Mouse (Mus musculus) midbrain, embryonic 11.5 days (tissue): ENCODE data around the gene Apob. TPM values are rescaled to one million over a fixed set of nuclear protein-coding genes. Genes with fewer than 3 reads are reported as not detected.

Experiments
- ATAC-seq: fragments of 200-750 bp; cut with Nextera tagmentation; 2 replicates; pipeline ENCODE4 v1.8.0; 2017; ENCODE audit warnings: moderate TSS enrichment, moderate library complexity; ENCODE audit not compliant: low FRiP score
- DNase-seq: peaks from one replicate; pipeline ENCODE4 v3.0.0; 2015; ENCODE audit warnings: low spot score; ENCODE audit errors: missing footprints
- H3K27ac ChIP-seq: fragments of 300-500 bp; sonication (generic); 2 replicates; pipeline ENCODE4 v1.5.1; 2014; ENCODE audit warnings: low read depth, low read length
- H3K27me3 ChIP-seq: fragments of 300-500 bp; sonication (generic); 2 replicates; pipeline ENCODE4 v1.6.1; 2014; ENCODE audit warnings: mild to moderate bottlenecking, low read length, moderate library complexity, mixed read lengths; ENCODE audit not compliant: control insufficient read depth, insufficient read depth
- H3K36me3 ChIP-seq: fragments of 300-500 bp; sonication (generic); 2 replicates; pipeline ENCODE4 v1.6.1; 2014; ENCODE audit warnings: mild to moderate bottlenecking, low read length, moderate library complexity, mixed read lengths; ENCODE audit not compliant: control insufficient read depth, insufficient read depth
- H3K4me1 ChIP-seq: fragments of 300-500 bp; sonication (generic); 2 replicates; pipeline ENCODE4 v1.6.1; 2014; ENCODE audit warnings: low read length; ENCODE audit not compliant: control insufficient read depth, insufficient read depth
- H3K4me2 ChIP-seq: fragments of 300-500 bp; sonication (generic); 2 replicates; pipeline ENCODE4 v1.6.1; 2014; ENCODE audit warnings: mild to moderate bottlenecking, moderate library complexity
- H3K4me3 ChIP-seq: fragments of 300-500 bp; sonication (generic); 2 replicates; pipeline ENCODE4 v1.5.1; 2014; ENCODE audit warnings: low read depth, low read length
- H3K9ac ChIP-seq: fragments of 300-500 bp; sonication (generic); 2 replicates; pipeline ENCODE4 v1.6.1; 2014; ENCODE audit warnings: low read length
- H3K9me3 ChIP-seq: fragments of 300-500 bp; sonication (generic); 2 replicates; pipeline ENCODE4 v1.6.1; 2016; ENCODE audit warnings: low read length; ENCODE audit not compliant: control insufficient read depth
- WGBS: fragments of 180-500 bp; shearing (Covaris S2); extraction: QIAGEN DNeasy Blood & Tissue Kit; methylation state at CpG from one replicate; pipeline ENCODE4 v1.1.7; 2014; 5-methylcytosine and 5-hydroxymethylcytosine counted together
- polyA plus RNA-seq: library from polyadenylated mRNA; unstranded; fragments of >200 nt; fragmentation: Nextera tagmentation; extraction: Ambion mirVana; gene quantifications from 2 replicates; pipeline ENCODE4 v1.2.1, GENCODE M21; 2014

Apob gene
- polyA plus RNA-seq, 1 experiment from 2014 or later = 0.07 TPM

DNA sequence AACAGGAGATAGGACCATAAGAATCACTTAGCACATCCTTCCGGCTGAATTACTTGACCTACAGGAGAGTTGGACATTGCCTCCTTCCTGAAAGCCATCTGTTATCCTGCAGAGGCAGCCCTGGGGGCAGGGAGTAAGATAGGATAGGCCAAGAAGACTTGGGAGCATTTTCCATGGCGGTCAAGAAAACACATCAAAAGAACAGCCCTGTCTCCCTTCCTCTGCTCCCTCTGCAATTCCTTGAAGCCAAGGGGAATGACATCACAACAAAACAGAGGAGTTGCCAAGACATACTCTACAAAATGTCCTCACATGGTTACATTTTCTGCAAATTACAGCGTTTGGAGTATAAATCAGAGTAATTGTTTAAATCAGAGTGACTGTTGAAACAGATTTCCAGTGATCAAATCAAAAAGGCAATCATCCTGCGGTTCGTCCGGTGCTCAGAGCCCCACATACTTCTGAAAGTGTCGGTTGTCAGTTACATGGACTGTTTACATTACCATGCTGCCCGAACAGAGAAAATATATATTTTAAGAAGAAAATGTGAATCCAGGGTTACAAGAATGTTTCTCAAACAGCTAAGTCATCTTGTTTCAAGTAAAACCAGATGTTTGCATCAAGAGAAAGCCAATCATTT lies 78.7 kb downstream of the Apob start:
- ATAC-seq = no peak

DNA sequence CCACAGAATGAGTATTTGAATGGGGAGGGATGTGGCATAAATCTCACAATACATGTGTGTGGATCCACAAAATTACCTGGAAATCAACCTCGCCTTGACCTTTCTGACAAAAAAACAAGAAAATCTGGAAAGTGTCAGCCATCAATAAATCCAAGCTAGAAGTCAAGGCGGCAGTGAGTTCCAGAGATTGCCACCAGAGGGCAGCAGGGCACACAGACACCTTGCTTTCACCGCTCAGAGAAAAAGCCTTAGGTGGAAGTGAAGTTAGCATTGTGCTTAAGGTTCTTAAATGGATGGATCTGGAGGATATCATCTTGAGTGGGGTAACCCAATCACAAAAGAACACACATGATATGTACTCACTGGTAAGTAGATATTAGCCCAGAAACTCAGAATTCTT lies 82.1 kb downstream of the Apob start:
- Histone ChIP-seq H3K27me3 (no peaks in the 10 kb centered on the region), H3K4me1 (no peaks in the 10 kb centered on the region), H3K4me2 (no peak overlapping the region), H3K36me3 (no peaks in the 10 kb centered on the region), H3K4me3 (no peak overlapping the region), H3K9me3 (no peaks in the 10 kb centered on the region), H3K27ac (no peak overlapping the region), H3K9ac (no peak overlapping the region)
- 18% methylated on average over 3 of the region's 3 CpGs for WGBS
- peak; percentile 97 for DNase-seq
- no peak for ATAC-seq

More for the DNA sequence above, 78.7 kb downstream of the Apob start:
- no peak overlapping the region for H3K27ac ChIP-seq
- H3K36me3 ChIP-seq = no peaks in the 10 kb centered on the region
- H3K4me3 ChIP-seq = no peak overlapping the region
- H3K9ac ChIP-seq = no peak overlapping the region
- H3K27me3 ChIP-seq = no peaks in the 10 kb centered on the region
- no peaks in the 10 kb centered on the region for H3K9me3 ChIP-seq
- WGBS = 76% methylated on average over 8 of the region's 8 CpGs
- DNase-seq = no peak
- H3K4me1 ChIP-seq = no peaks in the 10 kb centered on the region
- H3K4me2 ChIP-seq = no peak overlapping the region

DNA sequence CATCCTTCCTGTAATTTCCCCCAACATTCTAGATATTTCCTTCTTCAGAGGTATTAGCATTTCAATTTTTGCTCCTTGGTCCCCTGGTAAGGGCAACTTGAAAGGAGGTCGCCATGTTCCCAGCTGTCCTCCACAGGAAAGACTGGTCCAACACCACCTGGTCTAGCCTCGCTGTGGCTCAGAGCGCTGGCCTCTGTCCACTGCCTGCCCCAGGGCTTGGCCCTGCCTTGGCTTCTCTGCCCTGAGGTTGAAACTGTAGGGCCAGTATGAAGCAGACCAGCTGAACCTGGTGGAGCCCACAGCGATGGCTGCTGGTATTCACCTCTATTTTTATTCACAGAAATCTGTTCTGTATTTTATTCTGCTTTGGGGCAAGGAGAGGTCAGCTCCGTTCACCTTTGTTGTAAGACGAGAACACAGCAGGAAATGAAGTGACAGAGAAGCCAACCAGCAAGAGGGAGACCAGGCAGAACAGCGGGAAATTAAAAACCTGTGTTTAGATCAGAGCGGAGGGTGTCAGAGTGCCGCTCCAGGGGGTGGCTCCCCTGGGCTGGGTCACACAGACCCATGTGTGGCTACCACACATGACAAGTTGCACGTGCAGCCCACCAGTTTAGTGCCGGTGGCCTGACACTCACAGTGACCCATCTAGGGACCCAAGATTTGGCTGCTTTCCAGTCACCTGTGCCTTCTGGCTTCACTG lies 86.1 kb downstream of the Apob start:
- ATAC-seq (no peak), DNase-seq (no peak)
- no peak overlapping the region for H3K4me2 ChIP-seq
- H3K9me3 ChIP-seq = no peaks in the 10 kb centered on the region
- H3K36me3 ChIP-seq = no peaks in the 10 kb centered on the region
- H3K4me3 ChIP-seq = no peak overlapping the region
- 64% methylated on average over 11 of the region's 11 CpGs for WGBS
- no peaks in the 10 kb centered on the region for H3K4me1 ChIP-seq
- H3K27me3 ChIP-seq = no peaks in the 10 kb centered on the region
- no peak overlapping the region for H3K9ac ChIP-seq
- H3K27ac ChIP-seq = no peak overlapping the region

Other genes with a start within 250 kb of the Apob start
- 65.5 and 73.6 TPM in 2 replicates for gene Ldah, start 230.5 kb downstream of the Apob start, polyA plus RNA-seq